Mouse (Mus musculus) ES-Bruce4 (cell line): ENCODE results near the gene Dedd2. TPM values are rescaled to one million over a fixed set of nuclear protein-coding genes. Genes with fewer than 3 reads are reported as not detected.

Experiments used
- H3K27ac ChIP-seq: 2 replicates; pipeline ENCODE4 v1.5.1; 2012; ENCODE audit warnings: low read length, inconsistent platforms; ENCODE audit not compliant: insufficient read depth
- H3K27me3 ChIP-seq: 2 replicates; pipeline ENCODE4 v1.6.1; 2012; ENCODE audit warnings: mild to moderate bottlenecking, low read length, inconsistent platforms; ENCODE audit not compliant: control insufficient read depth, poor library complexity, insufficient read depth, severe bottlenecking
- H3K36me3 ChIP-seq: 2 replicates; pipeline ENCODE4 v1.6.1; 2012; ENCODE audit warnings: inconsistent platforms, mild to moderate bottlenecking, low read length, moderate library complexity; ENCODE audit not compliant: control insufficient read depth, poor library complexity, insufficient read depth, severe bottlenecking
- H3K4me1 ChIP-seq: one replicate; pipeline ENCODE4 v1.8.1; 2011; ENCODE audit warnings: low read length; ENCODE audit not compliant: control insufficient read depth, insufficient read depth
- H3K4me3 ChIP-seq: 2 replicates; pipeline ENCODE4 v1.5.1; 2011; ENCODE audit warnings: low read depth, mild to moderate bottlenecking, low read length
- H3K9ac ChIP-seq: 2 replicates; pipeline ENCODE4 v1.6.1; 2012; ENCODE audit warnings: low read depth, mild to moderate bottlenecking, inconsistent platforms; ENCODE audit not compliant: poor library complexity, severe bottlenecking
- H3K9me3 ChIP-seq: replicated peaks from 2 replicates; pipeline ENCODE4 v1.6.1; 2012; ENCODE audit warnings: mild to moderate bottlenecking, low read length, inconsistent platforms; ENCODE audit not compliant: control insufficient read depth, poor library complexity, insufficient read depth, severe bottlenecking
- CTCF ChIP-seq: IDR thresholded peaks from one replicate; pipeline ENCODE4 v1.8.1; 2011; ENCODE audit warnings: low read depth, low read length
- EP300 ChIP-seq: IDR thresholded peaks from 2 replicates; pipeline ENCODE4 v1.6.1; 2011; ENCODE audit warnings: low read depth, low read length; ENCODE audit not compliant: insufficient read depth
- POLR2A ChIP-seq: IDR thresholded peaks from one replicate; pipeline ENCODE4 v1.8.1; 2011; ENCODE audit warnings: low read length; ENCODE audit not compliant: insufficient read depth
- polyA plus RNA-seq: library from polyadenylated mRNA; stranded (reverse); fragments of >200 nt; gene quantifications from 2 replicates; pipeline ENCODE4 v1.2.4, GENCODE M21; 2011; ENCODE audit warnings: low read depth; ENCODE audit not compliant: missing spikeins, insufficient read depth, insufficient read length

Dedd2 gene
- polyA plus RNA-seq, 1 experiment: 10.2 TPM

DNA sequence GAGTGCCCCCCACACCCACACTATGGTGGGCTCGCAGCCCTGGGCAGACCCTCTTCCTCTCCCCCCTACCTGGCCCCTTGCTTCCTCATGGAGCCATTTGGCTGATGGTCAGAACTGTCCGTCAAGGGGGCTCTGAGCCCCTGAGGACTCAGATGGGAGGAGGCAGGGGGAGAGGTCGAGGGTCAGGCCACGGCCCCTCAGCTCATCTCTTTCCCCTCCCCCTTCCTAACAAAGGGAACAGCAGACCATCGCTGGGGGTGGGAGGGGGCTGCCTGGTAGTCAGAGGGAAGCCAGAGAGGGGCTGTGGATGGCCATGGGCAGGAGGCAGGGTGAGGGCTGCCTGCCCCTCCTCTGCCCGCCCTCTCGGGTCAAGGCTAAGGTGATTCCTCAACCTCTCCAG is 69.4 kb downstream of the Dedd2 start:
- Histone ChIP-seq H3K9ac (no peak overlapping the region), H3K27ac (no peak overlapping the region)

DNA sequence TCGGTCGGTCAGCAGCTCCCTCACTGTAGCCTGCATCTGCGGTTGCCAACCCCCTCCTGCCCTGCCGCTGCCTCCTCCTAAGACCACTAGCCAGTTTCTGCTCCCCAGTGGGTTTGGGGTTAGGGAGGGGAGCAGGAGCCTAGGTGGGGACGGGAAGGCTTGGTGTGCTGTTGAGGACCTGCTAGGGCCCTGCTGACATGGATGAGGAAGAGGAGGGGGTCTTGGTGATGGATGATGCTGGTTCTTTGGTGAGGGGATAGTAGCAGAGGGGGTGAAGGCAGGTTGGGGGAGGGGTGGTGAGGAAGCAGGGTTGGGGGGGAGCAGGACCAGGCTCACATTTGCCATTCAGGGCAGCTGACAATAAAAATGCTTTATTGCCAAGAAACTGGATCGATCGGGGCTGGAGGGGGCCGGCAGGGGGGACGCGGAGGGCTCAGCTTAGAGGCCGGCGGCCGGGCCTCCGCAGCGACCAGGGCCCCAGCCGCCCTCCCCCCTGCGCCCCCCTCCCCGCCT is 70.2 kb downstream of the Dedd2 start:
- no peaks in the 10 kb centered on the region for H3K27me3 ChIP-seq
- H3K27ac ChIP-seq: no peak overlapping the region
- peaks cover 13% of the 10 kb centered on the region for H3K4me1 ChIP-seq
- no peak overlapping the region for H3K4me3 ChIP-seq
- no peak overlapping the region for H3K9ac ChIP-seq
- H3K9me3 ChIP-seq: no peaks in the 10 kb centered on the region
- no peaks in the 10 kb centered on the region for H3K36me3 ChIP-seq
- TF ChIP-seq POLR2A: no peak
- no peak for TF ChIP-seq EP300
- no peak for TF ChIP-seq CTCF

More for the DNA sequence above, 69.4 kb downstream of the Dedd2 start:
- TF ChIP-seq EP300: 0 out of 2 replicates have a peak, but pooled peaks have one; percentile 35
- no peak for TF ChIP-seq CTCF
- no peak for TF ChIP-seq POLR2A
- Histone ChIP-seq H3K36me3 (no peaks in the 10 kb centered on the region), H3K27me3 (no peaks in the 10 kb centered on the region), H3K4me1 (peaks cover 13% of the 10 kb centered on the region), H3K4me3 (no peak overlapping the region), H3K9me3 (no peaks in the 10 kb centered on the region)

Other genes starting within 250 kb of the Dedd2 start
- gene Rabac1, start 247.9 kb downstream of the Dedd2 start, polyA plus RNA-seq: 84.4 and 97.6 TPM in 2 replicates
- gene Atp1a3, start 214.7 kb downstream of the Dedd2 start, polyA plus RNA-seq: 7.0 and 9.4 TPM in 2 replicates
- gene Grik5, start 148.3 kb downstream of the Dedd2 start, polyA plus RNA-seq: 31.5 and 40.0 TPM in 2 replicates
- 13.5 and 14.8 TPM in 2 replicates for gene Zfp574, start 148.0 kb downstream of the Dedd2 start, polyA plus RNA-seq
- gene Pou2f2, start 40.9 kb downstream of the Dedd2 start, polyA plus RNA-seq: 1.8 and 2.1 TPM in 2 replicates
- gene Zfp526, start 810 bp upstream of the Dedd2 start, polyA plus RNA-seq: 6.5 and 7.2 TPM in 2 replicates
- gene Gsk3a, start 17.2 kb upstream of the Dedd2 start, polyA plus RNA-seq: 77.3 and 84.3 TPM in 2 replicates
- gene Erf, start 30.1 kb upstream of the Dedd2 start, polyA plus RNA-seq: 61.8 and 63.8 TPM in 2 replicates
- gene Cic, start 47.1 kb upstream of the Dedd2 start, polyA plus RNA-seq: 128 and 141 TPM in 2 replicates
- gene Pafah1b3, start 77.4 kb upstream of the Dedd2 start, polyA plus RNA-seq: 47.8 and 55.6 TPM in 2 replicates
- gene Prr19, start 80.8 kb upstream of the Dedd2 start, polyA plus RNA-seq: 1.3 and 1.6 TPM in 2 replicates
- 2.0 and 2.5 TPM in 2 replicates for gene Tmem145, start 85.5 kb upstream of the Dedd2 start, polyA plus RNA-seq
- gene Megf8, start 96.5 kb upstream of the Dedd2 start, polyA plus RNA-seq: 22.2 and 25.7 TPM in 2 replicates
- not detected in 2 replicates for gene Cnfn, start 149.1 kb upstream of the Dedd2 start, polyA plus RNA-seq
- 18.0 and 18.9 TPM in 2 replicates for gene Lipe, start 178.1 kb upstream of the Dedd2 start, polyA plus RNA-seq
- not detected in 2 replicates for gene Cxcl17, start 192.3 kb upstream of the Dedd2 start, polyA plus RNA-seq